Mouse (Mus musculus): ENCODE results near the gene Fads2.
A peak's percentile ranks its signal among the peaks of the same experiment; 100 is the strongest.
"Not testable (repeated sequence)": the region's sequence is repeated elsewhere in the genome, so short reads cannot be mapped to it uniquely, and the experiment has no call there.

Gene Fads2

GRCm38 (mm10) chr19:10101341-10102053, at the start of gene Fads2:
Fads2 (minus strand) TSS chr19:10101746.
- DNase-seq (ENCODE audit: low spot score) = peak; percentile 77

- DNase-seq (ENCODE audit: low spot score) = no peak
Measured at GRCm38 (mm10) chr19:10149189-10149588, 47.6 kb upstream of the Fads2 start.

GRCm38 (mm10) chr19:10148555-10148954, 47.0 kb upstream of the Fads2 start:
- DNase-seq (ENCODE audit: low spot score) = no peak

GRCm38 (mm10) chr19:10144464-10144863, 42.9 kb upstream of the Fads2 start:
- DNase-seq (ENCODE audit: low spot score) = no peak

GRCm38 (mm10) chr19:10143667-10144066, 42.1 kb upstream of the Fads2 start:
- no peak for DNase-seq (ENCODE audit: low spot score)

- no peak for DNase-seq (ENCODE audit: low spot score)
Measured at GRCm38 (mm10) chr19:10139736-10140135, 38.2 kb upstream of the Fads2 start.

- DNase-seq (ENCODE audit: low spot score) = no peak
Measured at GRCm38 (mm10) chr19:10137423-10137822, 35.9 kb upstream of the Fads2 start.

- peak; percentile 42 for DNase-seq (ENCODE audit: low spot score)
Measured at GRCm38 (mm10) chr19:10134692-10135091, 33.1 kb upstream of the Fads2 start.

GRCm38 (mm10) chr19:10129547-10129946, 28.0 kb upstream of the Fads2 start:
- not testable (repeated sequence) for DNase-seq (ENCODE audit: low spot score)

- DNase-seq (ENCODE audit: low spot score) = no peak
Measured at GRCm38 (mm10) chr19:10126479-10127250, 25.1 kb upstream of the Fads2 start.

GRCm38 (mm10) chr19:10123892-10124634, 22.5 kb upstream of the Fads2 start:
- DNase-seq (ENCODE audit: low spot score) = no peak

- DNase-seq (ENCODE audit: low spot score) = no peak
Measured at GRCm38 (mm10) chr19:10122021-10122631, 20.6 kb upstream of the Fads2 start.

- DNase-seq (ENCODE audit: low spot score) = no peak
Measured at GRCm38 (mm10) chr19:10116641-10117040, 15.1 kb upstream of the Fads2 start.

GRCm38 (mm10) chr19:10115373-10116158, 14.0 kb upstream of the Fads2 start:
- no peak for DNase-seq (ENCODE audit: low spot score)

GRCm38 (mm10) chr19:10112956-10113355, 11.4 kb upstream of the Fads2 start:
- no peak for DNase-seq (ENCODE audit: low spot score)

GRCm38 (mm10) chr19:10108666-10109065, 7.1 kb upstream of the Fads2 start:
- DNase-seq (ENCODE audit: low spot score) = no peak

- no peak for DNase-seq (ENCODE audit: low spot score)
Measured at GRCm38 (mm10) chr19:10108129-10108528, 6.6 kb upstream of the Fads2 start.

GRCm38 (mm10) chr19:10107051-10107611, 5.6 kb upstream of the Fads2 start:
- DNase-seq (ENCODE audit: low spot score) = no peak

- no peak for DNase-seq (ENCODE audit: low spot score)
Measured at GRCm38 (mm10) chr19:10106634-10107033, 5.1 kb upstream of the Fads2 start.

- DNase-seq (ENCODE audit: low spot score) = no peak
Measured at GRCm38 (mm10) chr19:10105034-10105493, 3.5 kb upstream of the Fads2 start.

GRCm38 (mm10) chr19:10104234-10104633, 2.7 kb upstream of the Fads2 start:
- no peak for DNase-seq (ENCODE audit: low spot score)

All from ovary, postnatal 10 days (tissue).